Comparison of ENCODE assay signal across 17 mouse cellular contexts in the genomic region with DNA sequence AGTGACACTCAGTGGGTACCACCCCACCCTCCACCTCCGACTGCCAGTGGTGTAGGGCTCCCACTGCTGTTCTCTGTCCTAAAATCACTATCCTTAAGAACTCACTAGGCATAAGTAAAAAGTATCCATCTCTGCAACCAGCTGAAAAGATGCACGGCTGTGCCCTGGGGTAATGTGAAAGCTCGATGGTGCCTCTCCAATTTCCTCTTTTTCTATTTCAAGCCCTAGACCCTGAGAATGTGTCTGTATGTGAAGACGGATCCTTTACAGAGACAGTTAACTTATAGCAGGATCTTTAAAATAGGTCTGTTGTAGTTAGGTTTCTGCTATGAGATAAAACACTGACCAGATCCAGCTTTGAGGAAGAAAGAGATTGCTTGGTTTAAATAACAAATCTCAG.
DNase-seq lines count a peak whose midpoint lies in the region; ATAC-seq and TF ChIP-seq lines count a peak whose summit lies in the region.
"Had no signal": no experiment of that assay in that cellular context is flagged by ENCODE, and none has a peak within 500 bp of the region (broad histone marks: within the 10 kb centered on the region; RNA-seq: fewer than 3 reads in every experiment).

No protein-coding gene starts in this region.

- intact Hi-C loops in heart, postnatal 10 days (cut with DNase I): no loop called here

- 67% methylated on average over 4 of the region's 4 CpGs for WGBS in lung, embryonic 14.5 days
- 69% methylated on average over 4 of the region's 4 CpGs for whole genome bisulfite sequencing in small intestine, adult 2 months

- no peak for TF ChIP-seq POLR2A in small intestine, adult 2 months (IDR thresholded peaks at IDR 0.05; ENCODE audit: low read depth, low read length)

- TF ChIP-seq CTCF in lung, embryonic 14.5 days (IDR thresholded peaks at IDR 0.05; ENCODE audit: low read depth): no peak
- no peak for TF ChIP-seq CTCF in small intestine, adult 2 months (IDR thresholded peaks at IDR 0.05; ENCODE audit: extremely low read depth, insufficient read length, insufficient replicate concordance, low read depth, low read length)

- H3K9me3 ChIP-seq in lung, embryonic 14.5 days (ENCODE audit: low read depth, low read length): peaks cover 7% of the 10 kb centered on the region
- H3K9me3 ChIP-seq: embryonic facial prominence, embryonic 12.5 days; heart, embryonic 10.5 days; intestine, embryonic 15.5 days; midbrain, embryonic 12.5 days had no signal

- DNase-seq in heart, adult 18-20 months: peak; percentile 2 to 7
- DNase-seq in heart, postnatal 10 days: no peak
- no peak for DNase-seq in lung, embryonic 14.5 days
- no peak for DNase-seq in lung, postnatal 25 days (ENCODE audit: low spot score)
- no peak for DNase-seq in thymus, postnatal 0 days (ENCODE audit: low spot score)
- DNase-seq in adrenal gland, postnatal 4 days (ENCODE audit: low spot score in 2 of 2): no peak
- DNase-seq: adrenal gland, postnatal 25 days; cerebellum, postnatal 36 days; kidney, postnatal 10 days; lung, adult 2 months; right cerebral cortex, adult 18-20 months had no signal

- no peak overlapping the region for H3K4me3 ChIP-seq in lung, embryonic 14.5 days (ENCODE audit: low read depth, low read length)
- no peak overlapping the region for H3K4me3 ChIP-seq in small intestine, adult 2 months (ENCODE audit: low read depth, low read length)
- H3K4me3 ChIP-seq: embryonic facial prominence, embryonic 12.5 days; heart, embryonic 10.5 days; intestine, embryonic 15.5 days; midbrain, embryonic 12.5 days had no signal

- H3K4me2 ChIP-seq in lung, embryonic 14.5 days: no peak overlapping the region
- H3K4me2 ChIP-seq: embryonic facial prominence, embryonic 12.5 days; intestine, embryonic 15.5 days; midbrain, embryonic 12.5 days had no signal

- H3K27ac ChIP-seq in lung, embryonic 14.5 days (ENCODE audit: low read depth): peak overlapping the region; percentile 8; the same call in 1 of the 2 replicates
- peak overlapping the region; percentile 39; the same call in 1 of the 2 replicates for H3K27ac ChIP-seq in small intestine, adult 2 months (ENCODE audit: insufficient read depth, low read depth, low read length)
- H3K27ac ChIP-seq: embryonic facial prominence, embryonic 12.5 days; heart, embryonic 10.5 days; intestine, embryonic 15.5 days; midbrain, embryonic 12.5 days had no signal

- no peak for ATAC-seq in lung, embryonic 14.5 days (ENCODE audit: insufficient read depth)
- peak; percentile 49 to 55; a peak in 3 of 4 replicates for ATAC-seq in hematopoietic stem cell, adult 5-6 weeks (replicated peaks in 1 of 2; ENCODE audit: insufficient read depth in 1 of 2, low FRiP score in 2 of 2, low TSS enrichment in 1 of 2, low read depth in 1 of 2, poor library complexity in 2 of 2, severe bottlenecking in 2 of 2)
- ATAC-seq: intestine, embryonic 15.5 days had no signal

- H3K27me3 ChIP-seq in lung, embryonic 14.5 days (ENCODE audit: insufficient read depth, low read length): no peaks in the 10 kb centered on the region
- H3K27me3 ChIP-seq in small intestine, adult 2 months (ENCODE audit: control insufficient read depth, insufficient read depth, low read length): no peaks in the 10 kb centered on the region
- H3K27me3 ChIP-seq: embryonic facial prominence, embryonic 12.5 days; intestine, embryonic 15.5 days; midbrain, embryonic 12.5 days had no signal

- no peak overlapping the region for H3K9ac ChIP-seq in lung, embryonic 14.5 days
- H3K9ac ChIP-seq: embryonic facial prominence, embryonic 12.5 days; intestine, embryonic 15.5 days; midbrain, embryonic 12.5 days had no signal

- H3K36me3 ChIP-seq in lung, embryonic 14.5 days (ENCODE audit: insufficient read depth): no peaks in the 10 kb centered on the region
- H3K36me3 ChIP-seq in small intestine, adult 2 months (ENCODE audit: control insufficient read depth, insufficient read depth, low read length): no peaks in the 10 kb centered on the region
- H3K36me3 ChIP-seq: embryonic facial prominence, embryonic 12.5 days; heart, embryonic 10.5 days; intestine, embryonic 15.5 days; midbrain, embryonic 12.5 days had no signal

- H3K4me1 ChIP-seq in lung, embryonic 14.5 days (ENCODE audit: insufficient read depth): peaks cover 5% of the 10 kb centered on the region; the same call in 1 of the 2 replicates
- no peaks in the 10 kb centered on the region for H3K4me1 ChIP-seq in small intestine, adult 2 months (ENCODE audit: control insufficient read depth, insufficient read depth, insufficient read length, low read length)
- H3K4me1 ChIP-seq: intestine, embryonic 15.5 days; midbrain, embryonic 12.5 days had no signal

Comparison
In these comparisons a context has a peak if more than half of its experiments do, and no peak if none do; other contexts are left out.
1. DNase-seq: peak in heart, adult 18-20 months (2 of 2); none in heart, postnatal 10 days (0 of 2), lung, embryonic 14.5 days (single experiment), lung, postnatal 25 days (single experiment), thymus, postnatal 0 days (single experiment) and adrenal gland, postnatal 4 days (0 of 2).